Mouse (Mus musculus) embryonic facial prominence, embryonic 11.5 days (tissue): ENCODE data around the gene Rnase4. TPM values are rescaled to one million over a fixed set of nuclear protein-coding genes. Genes with fewer than 3 reads are reported as not detected.

ENCODE experiments used
- ATAC-seq: fragments of 200-750 bp; cut with Nextera tagmentation; replicated peaks from 2 replicates; pipeline ENCODE4 v1.8.0; 2017; ENCODE audit warnings: low read depth; ENCODE audit not compliant: insufficient number of reproducible peaks, low FRiP score, low TSS enrichment
- DNase-seq: peaks from one replicate; pipeline ENCODE4 v3.0.0-alpha.2; 2015; ENCODE audit warnings: low spot score
- H3K27ac ChIP-seq: fragments of 300-500 bp; sonication (generic); replicated peaks from 2 replicates; pipeline ENCODE4 v1.5.1; 2014; ENCODE audit warnings: mild to moderate bottlenecking, low read depth, low read length, control low read depth
- H3K27me3 ChIP-seq: fragments of 300-500 bp; sonication (generic); 2 replicates; pipeline ENCODE4 v1.6.1; 2014; ENCODE audit warnings: mild to moderate bottlenecking, low read length, moderate library complexity, mixed read lengths; ENCODE audit not compliant: control insufficient read depth, insufficient read depth
- H3K36me3 ChIP-seq: fragments of 300-500 bp; sonication (generic); replicated peaks from 2 replicates; pipeline ENCODE4 v1.6.1; 2014; ENCODE audit warnings: low read depth, mild to moderate bottlenecking, low read length, moderate library complexity, mixed read lengths; ENCODE audit not compliant: control insufficient read depth, insufficient read depth
- H3K4me1 ChIP-seq: fragments of 300-500 bp; sonication (generic); 2 replicates; pipeline ENCODE4 v1.6.1; 2014; ENCODE audit warnings: low read length, mixed read lengths; ENCODE audit not compliant: control insufficient read depth, insufficient read depth
- H3K4me2 ChIP-seq: fragments of 300-500 bp; sonication (generic); 2 replicates; pipeline ENCODE4 v1.6.1; 2014; ENCODE audit warnings: low read depth, mild to moderate bottlenecking, control low read depth, low read length, moderate library complexity
- H3K4me3 ChIP-seq: fragments of 300-500 bp; sonication (generic); 2 replicates; pipeline ENCODE4 v1.5.1; 2014; ENCODE audit warnings: low read depth, low read length, control low read depth
- H3K9ac ChIP-seq: fragments of 300-500 bp; sonication (generic); replicated peaks from 2 replicates; pipeline ENCODE4 v1.6.1; 2014; ENCODE audit warnings: mild to moderate bottlenecking, control low read depth, low read length
- H3K9me3 ChIP-seq: fragments of 300-500 bp; sonication (generic); replicated peaks from 2 replicates; pipeline ENCODE4 v1.6.1; 2016; ENCODE audit warnings: mild to moderate bottlenecking, low read length, inconsistent platforms, mixed read lengths; ENCODE audit not compliant: control insufficient read depth
- WGBS: fragments of 180-500 bp; shearing (Covaris S2); extraction: QIAGEN DNeasy Blood & Tissue Kit; methylation state at CpG from one replicate; pipeline ENCODE4 v1.1.7; 2014; 5-methylcytosine and 5-hydroxymethylcytosine counted together
- polyA plus RNA-seq: library from polyadenylated mRNA; unstranded; fragments of >200 nt; fragmentation: Nextera tagmentation; extraction: Ambion mirVana; gene quantifications from 2 replicates; pipeline ENCODE4 v1.2.1, GENCODE M21; 2014

The Rnase4 gene
- polyA plus RNA-seq, 1 experiment from 2014 or later = 14.4 TPM

- no peak overlapping the region for H3K4me2 ChIP-seq
- H3K9ac ChIP-seq = no peak overlapping the region
- no peaks in the 10 kb centered on the region for H3K9me3 ChIP-seq
- no peak for ATAC-seq
- H3K4me3 ChIP-seq = no peak overlapping the region
- no peaks in the 10 kb centered on the region for H3K27me3 ChIP-seq
- no peak overlapping the region for H3K27ac ChIP-seq
- DNase-seq = no peak
- no peaks in the 10 kb centered on the region for H3K36me3 ChIP-seq
- WGBS = 92% methylated on average over 11 of the region's 11 CpGs
- H3K4me1 ChIP-seq = no peaks in the 10 kb centered on the region
Measured at GRCm38 (mm10) chr14:51098921-51099320, 8.0 kb downstream of the Rnase4 start.

- Histone ChIP-seq H3K9ac (no peak overlapping the region), H3K4me3 (no peak overlapping the region), H3K27ac (no peak overlapping the region), H3K36me3 (no peaks in the 10 kb centered on the region), H3K27me3 (no peaks in the 10 kb centered on the region), H3K4me2 (no peak overlapping the region), H3K9me3 (no peaks in the 10 kb centered on the region), H3K4me1 (no peaks in the 10 kb centered on the region)
- 74% methylated on average over 9 of the region's 9 CpGs for WGBS
- DNase-seq (no peak), ATAC-seq (no peak)
Measured at GRCm38 (mm10) chr14:51101284-51101683, 10.4 kb downstream of the Rnase4 start.

- no peaks in the 10 kb centered on the region for H3K27me3 ChIP-seq
- 0 out of 2 replicates have a peak, but pooled peaks have one; percentile 56 for ATAC-seq
- WGBS = 56% methylated on average over 3 of the region's 3 CpGs
Measured at GRCm38 (mm10) chr14:51103217-51103616, 12.3 kb downstream of the Rnase4 start.

GRCm38 (mm10) chr14:51104366-51104765 lies 13.5 kb downstream of the Rnase4 start:
- no peak for DNase-seq
- Histone ChIP-seq H3K4me3 (no peak overlapping the region), H3K9me3 (no peaks in the 10 kb centered on the region), H3K27ac (no peak overlapping the region), H3K36me3 (no peaks in the 10 kb centered on the region), H3K4me1 (no peaks in the 10 kb centered on the region), H3K4me2 (no peak overlapping the region), H3K27me3 (no peaks in the 10 kb centered on the region), H3K9ac (no peak overlapping the region)
- ATAC-seq = no peak
- WGBS = 86% methylated on average over 2 of the region's 2 CpGs

More at GRCm38 (mm10) chr14:51103217-51103616, 12.3 kb downstream of the Rnase4 start:
- no peak overlapping the region for H3K27ac ChIP-seq
- no peak overlapping the region for H3K4me3 ChIP-seq
- H3K36me3 ChIP-seq = no peaks in the 10 kb centered on the region
- H3K4me2 ChIP-seq = no peak overlapping the region
- H3K4me1 ChIP-seq = no peaks in the 10 kb centered on the region
- H3K9me3 ChIP-seq = no peaks in the 10 kb centered on the region
- DNase-seq = peak; percentile 75
- no peak overlapping the region for H3K9ac ChIP-seq

DNA sequence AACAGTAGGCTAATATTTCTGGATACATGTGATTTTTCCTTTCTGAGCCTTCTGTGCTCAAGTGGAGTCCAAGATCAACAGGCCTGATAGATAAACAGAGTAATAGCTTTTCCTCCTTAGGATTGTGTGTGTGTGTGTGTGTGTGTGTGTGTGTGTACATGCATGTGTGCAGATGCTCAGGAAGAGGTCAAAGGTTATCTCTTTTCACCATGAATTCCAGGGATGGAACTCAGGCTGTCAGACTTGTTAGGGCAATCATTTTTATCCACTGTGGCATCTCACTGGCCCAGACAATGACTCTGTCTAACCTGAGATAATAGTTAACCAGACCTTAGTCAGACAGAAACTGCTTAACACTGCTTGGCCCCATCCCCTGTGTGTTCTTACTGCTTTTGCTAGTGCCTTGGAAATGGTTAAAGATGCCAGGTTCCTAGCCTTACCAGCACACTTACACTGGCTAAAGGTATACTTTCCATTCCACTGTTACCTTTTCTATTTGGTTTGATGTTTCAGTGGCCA lies 15.6 kb downstream of the Rnase4 start:
- H3K9ac ChIP-seq = no peak overlapping the region
- H3K4me2 ChIP-seq = no peak overlapping the region
- ATAC-seq (no peak), DNase-seq (no peak)
- no peaks in the 10 kb centered on the region for H3K27me3 ChIP-seq
- no peaks in the 10 kb centered on the region for H3K4me1 ChIP-seq
- H3K36me3 ChIP-seq = no peaks in the 10 kb centered on the region
- no peak overlapping the region for H3K4me3 ChIP-seq
- no peak overlapping the region for H3K27ac ChIP-seq
- no peaks in the 10 kb centered on the region for H3K9me3 ChIP-seq

DNA sequence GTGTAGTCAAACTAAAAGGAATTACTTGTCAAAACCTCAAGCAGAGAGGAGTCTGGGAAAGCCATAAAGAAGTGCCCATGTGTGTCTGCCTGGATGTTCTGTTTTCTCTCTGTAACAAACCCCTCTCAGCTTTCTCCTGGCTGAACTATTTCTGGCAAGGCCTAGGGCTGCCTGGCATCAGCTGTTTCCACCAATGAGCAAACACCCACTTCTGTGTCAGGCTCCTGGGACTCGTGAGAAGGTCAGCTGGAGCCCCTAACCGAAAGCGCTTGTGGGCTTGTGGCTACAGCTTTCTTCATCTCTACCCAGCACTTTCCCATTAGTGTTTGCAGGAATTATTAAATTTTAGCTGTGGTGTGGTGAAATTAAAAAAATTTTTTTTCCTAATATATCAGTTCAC lies 21.1 kb downstream of the Rnase4 start:
- ATAC-seq = no peak
- Histone ChIP-seq H3K36me3 (no peaks in the 10 kb centered on the region), H3K4me3 (no peak overlapping the region), H3K27me3 (no peaks in the 10 kb centered on the region), H3K27ac (no peak overlapping the region), H3K9ac (no peak overlapping the region), H3K4me1 (no peaks in the 10 kb centered on the region), H3K9me3 (no peaks in the 10 kb centered on the region), H3K4me2 (no peak overlapping the region)
- 59% methylated on average over 3 of the region's 3 CpGs for WGBS
- no peak for DNase-seq

- H3K4me2 ChIP-seq = no peak overlapping the region
Measured at GRCm38 (mm10) chr14:51113476-51113875, 22.6 kb downstream of the Rnase4 start.

GRCm38 (mm10) chr14:51113916-51114560 lies 23.2 kb downstream of the Rnase4 start, which contains the start of gene Eddm3b:
Eddm3b (plus strand) TSS chr14:51114426.
- H3K4me2 ChIP-seq = no peak within 1 kb of the TSS
- H3K27ac ChIP-seq = no peak within 1 kb of the TSS
- H3K9ac ChIP-seq = no peak within 1 kb of the TSS
- H3K27me3 ChIP-seq = no peaks in the 10 kb centered on the region
- ATAC-seq (no peak), DNase-seq (no peak)
- H3K36me3 ChIP-seq = no peaks in the 10 kb centered on the region
- H3K9me3 ChIP-seq = no peaks in the 10 kb centered on the region
- no peak within 1 kb of the TSS for H3K4me3 ChIP-seq
- WGBS = 26% methylated on average over 12 of the region's 12 CpGs
- H3K4me1 ChIP-seq = no peaks in the 10 kb centered on the region

More at GRCm38 (mm10) chr14:51113476-51113875, 22.6 kb downstream of the Rnase4 start:
- H3K4me1 ChIP-seq = no peaks in the 10 kb centered on the region
- no peak overlapping the region for H3K27ac ChIP-seq
- DNase-seq (no peak), ATAC-seq (no peak)
- 26% methylated on average over 9 of the region's 9 CpGs for WGBS
- no peaks in the 10 kb centered on the region for H3K36me3 ChIP-seq
- no peak overlapping the region for H3K4me3 ChIP-seq
- no peaks in the 10 kb centered on the region for H3K27me3 ChIP-seq
- H3K9ac ChIP-seq = no peak overlapping the region
- H3K9me3 ChIP-seq = no peaks in the 10 kb centered on the region
